Mouse (Mus musculus): Measurements from ENCODE around the gene Atp6v1f. TPM values are rescaled to one million over a fixed set of nuclear protein-coding genes. Genes with fewer than 3 reads are reported as not detected.
A peak's percentile ranks its signal among the peaks of the same experiment; 100 is the strongest.

The Atp6v1f gene
- total RNA-seq (2021): 100 to 1,000 TPM; 105 to 107 TPM

DNA sequence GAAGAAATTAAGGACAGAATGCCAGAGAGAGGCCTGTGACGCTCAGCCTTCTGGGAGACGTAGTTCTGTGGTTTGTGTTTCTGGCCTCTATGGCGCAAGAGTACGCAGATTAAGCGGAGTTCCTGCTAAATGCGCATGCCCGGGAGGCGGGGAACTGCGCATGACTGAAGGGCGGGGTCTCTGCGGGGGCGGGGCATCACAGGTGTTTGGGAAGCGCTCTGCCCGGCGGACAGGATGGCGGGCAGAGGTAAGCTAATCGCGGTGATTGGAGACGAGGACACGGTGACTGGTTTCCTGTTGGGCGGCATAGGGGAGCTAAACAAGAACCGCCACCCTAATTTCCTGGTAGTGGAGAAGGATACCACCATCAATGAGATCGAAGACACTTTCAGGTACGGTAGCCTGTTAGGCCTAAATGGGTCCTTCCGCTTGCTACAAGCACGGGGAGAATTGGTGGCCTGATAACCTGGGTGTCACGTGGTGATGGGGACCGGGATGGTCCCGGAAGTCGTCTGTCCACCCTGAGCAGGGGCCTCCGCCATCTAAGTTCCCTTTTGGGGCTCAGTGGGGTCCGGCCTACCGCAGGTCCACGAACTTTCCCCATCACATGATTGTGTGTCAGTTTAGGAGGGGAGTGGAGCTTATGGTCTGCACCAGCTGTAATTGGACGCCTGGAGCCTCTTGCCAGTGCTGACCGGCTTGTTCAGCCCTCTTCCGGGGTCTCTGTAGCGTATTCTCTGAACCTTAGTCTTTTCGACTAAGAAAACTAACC lies at the start of gene Atp6v1f:
Gene Atp6v1f (plus strand): TSS at position 136 of the 772 bp plus-strand sequence.
- intact Hi-C loops (cut with DNase I): no loop called here
- peak; percentile 88 for DNase-seq

DNA sequence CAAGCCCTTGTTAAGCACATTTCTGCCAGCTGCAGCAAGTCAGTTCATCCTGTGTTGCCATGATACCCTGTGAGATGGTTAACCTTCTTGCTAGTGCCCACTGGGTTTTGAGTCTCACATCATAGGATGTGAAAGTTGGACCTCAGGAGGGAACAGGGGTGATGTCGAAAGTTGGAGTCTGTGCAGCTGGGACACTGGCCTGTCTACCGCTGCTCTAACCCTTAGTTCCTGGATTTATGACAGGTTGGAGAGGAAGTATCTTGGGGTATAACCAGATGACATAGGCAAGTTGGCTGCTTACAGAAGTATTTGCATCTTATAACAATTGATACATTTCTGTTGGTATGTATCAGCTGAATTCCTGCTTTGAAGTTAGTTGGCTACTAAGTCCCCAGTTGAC lies 46.9 kb upstream of the Atp6v1f start:
- DNase-seq: no peak
- intact Hi-C loops (cut with DNase I): no loop called here

DNA sequence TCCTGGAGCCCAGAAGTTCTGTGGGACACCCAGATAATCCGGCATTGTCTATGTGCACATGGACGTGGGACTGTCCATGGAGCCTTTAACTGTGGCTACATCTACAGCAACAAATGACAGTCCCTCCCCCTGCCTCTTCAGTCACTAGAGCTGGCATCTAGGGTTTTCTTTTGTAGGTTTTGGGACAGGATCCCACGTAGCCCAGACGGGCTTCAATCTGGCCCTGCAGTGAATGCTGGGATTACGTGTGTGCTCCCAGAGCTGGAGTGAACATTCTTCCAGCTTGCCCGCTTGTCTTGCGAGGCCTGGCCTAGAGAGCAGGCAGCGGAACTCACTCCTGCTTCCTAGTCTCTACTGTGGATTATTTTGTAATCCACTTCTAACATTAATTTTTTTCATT lies 42.4 kb upstream of the Atp6v1f start:
- intact Hi-C loops (cut with DNase I): no loop called here
- DNase-seq: no peak

DNA sequence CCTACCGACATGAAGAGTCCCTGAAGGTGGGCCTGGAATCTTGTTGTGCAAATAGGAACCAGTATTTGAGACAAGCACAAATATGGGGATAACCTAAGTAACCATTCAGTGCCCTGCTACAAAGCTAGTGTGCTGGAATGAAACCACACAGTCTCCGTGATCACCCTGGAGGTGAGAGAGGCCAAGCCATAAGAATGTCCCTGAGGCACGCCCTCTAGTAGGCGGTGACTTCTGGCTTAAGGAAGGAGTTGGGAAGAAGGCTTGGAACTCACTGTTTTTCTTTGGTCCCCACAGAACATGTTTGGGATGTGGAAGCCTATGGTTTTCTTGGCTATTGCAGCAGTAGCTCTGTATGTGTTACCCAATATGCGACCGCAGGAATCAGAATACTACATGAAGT lies 41.2 kb upstream of the Atp6v1f start:
- no peak for DNase-seq
- intact Hi-C loops (cut with DNase I): no loop called here

DNA sequence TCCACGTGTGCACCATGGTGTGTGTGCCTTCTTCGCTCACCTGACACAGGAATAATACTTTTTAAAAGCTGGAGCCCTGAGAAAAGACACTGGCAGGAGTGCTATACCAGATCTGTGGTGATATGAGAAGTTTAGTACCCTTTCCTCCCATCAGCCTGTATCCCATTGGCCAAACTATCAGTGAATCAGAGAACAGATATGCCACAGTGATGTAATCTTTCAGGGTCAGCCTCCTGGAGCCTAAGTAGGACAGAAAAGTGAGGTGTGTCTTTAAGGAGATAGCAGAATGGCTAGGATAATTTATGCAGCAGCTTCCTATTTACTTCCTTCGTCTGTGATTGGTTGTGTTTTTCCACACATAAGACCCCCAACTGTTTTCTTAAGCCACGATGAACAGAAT lies 39.3 kb upstream of the Atp6v1f start:
- DNase-seq: no peak
- intact Hi-C loops (cut with DNase I): no loop called here

DNA sequence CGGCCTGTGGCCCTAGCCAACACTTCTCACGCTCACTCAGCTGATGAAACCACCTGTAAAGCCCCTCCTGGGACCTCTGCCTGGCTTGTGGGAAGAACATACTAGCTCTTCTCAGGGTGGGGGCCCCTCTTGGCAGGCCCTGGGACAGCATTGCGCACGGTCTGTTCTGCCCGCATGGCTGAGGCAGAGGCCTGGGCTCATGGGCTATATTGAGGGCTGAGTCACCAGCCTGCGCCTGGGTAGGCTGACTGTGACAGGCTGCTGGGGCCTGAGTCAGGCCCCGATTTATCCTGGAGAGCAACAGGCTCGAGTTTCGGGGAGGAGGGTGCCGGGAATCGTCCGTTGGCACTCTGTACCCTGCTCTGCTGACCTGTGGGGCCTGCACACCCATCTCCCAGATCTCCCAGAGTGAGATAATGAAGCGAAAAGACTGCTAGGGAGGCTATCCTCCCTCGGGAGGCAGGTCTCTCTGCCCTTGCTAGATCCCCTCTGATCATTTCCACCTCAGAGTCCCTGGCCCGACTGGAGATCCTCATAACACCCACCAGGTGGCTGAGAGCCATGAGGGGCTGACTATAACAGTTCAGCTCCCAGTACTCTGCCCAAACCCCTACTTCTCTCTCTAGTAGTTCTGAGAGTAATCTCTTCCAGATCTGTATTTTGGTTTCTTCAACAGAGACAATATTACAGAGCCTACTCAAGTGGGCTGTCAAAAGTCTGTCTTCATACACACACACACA lies 36.7 kb upstream of the Atp6v1f start:
- intact Hi-C loops (cut with DNase I): loop anchor here (5.0 kb wide), 1 partner anchor 84 kb away; the partner anchor contains the start of gene Calu
- peak in 1 of 2 experiments; percentile 25 for DNase-seq

DNA sequence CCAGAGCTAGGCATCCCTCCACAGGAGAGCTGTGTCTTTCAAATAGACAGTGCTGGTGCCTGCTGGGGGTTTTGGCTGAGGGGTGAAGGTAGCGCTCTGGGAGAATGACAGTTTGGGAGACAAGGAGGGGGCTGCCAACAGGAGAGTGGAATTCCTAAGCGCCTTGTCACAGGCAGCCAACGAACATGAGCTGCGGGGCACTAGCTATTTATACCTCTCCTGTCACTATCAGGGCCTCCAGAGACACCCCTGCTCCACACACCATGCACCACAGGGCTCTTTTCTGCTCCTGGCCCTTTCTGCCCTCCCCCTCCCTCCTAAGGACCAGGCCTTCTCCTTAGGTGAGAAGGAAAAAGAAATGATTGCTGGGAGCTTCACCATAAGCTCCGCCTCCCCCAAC lies 36.0 kb upstream of the Atp6v1f start:
- DNase-seq: peak; percentile 20 to 37
- intact Hi-C loops (cut with DNase I): loop anchor here (5.0 kb wide), 1 partner anchor 84 kb away; the partner anchor contains the start of gene Calu

DNA sequence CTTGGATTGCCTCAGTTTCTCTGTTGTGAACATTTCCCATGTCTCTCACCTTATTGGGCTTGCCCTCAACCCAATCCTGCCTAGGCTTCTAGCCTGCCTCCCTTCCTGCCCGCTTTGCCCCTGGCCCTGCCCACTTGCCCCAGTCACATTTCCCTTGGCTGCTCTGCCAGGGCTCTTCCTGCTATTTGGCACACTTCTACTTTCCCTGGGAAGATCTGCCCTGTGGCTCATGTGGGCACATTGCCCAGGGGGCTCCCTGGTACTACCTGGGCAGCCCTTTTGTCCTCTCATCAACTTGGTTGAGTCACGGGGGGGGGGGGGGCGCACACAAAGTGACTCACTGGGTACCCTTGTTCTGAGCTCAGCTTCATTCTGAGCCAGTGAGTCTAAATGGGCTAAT lies 35.4 kb upstream of the Atp6v1f start:
- DNase-seq: peak in 1 of 2 experiments; percentile 31
- intact Hi-C loops (cut with DNase I): loop anchor here (5.0 kb wide), 1 partner anchor 85 kb away; the partner anchor contains the start of gene Calu

DNA sequence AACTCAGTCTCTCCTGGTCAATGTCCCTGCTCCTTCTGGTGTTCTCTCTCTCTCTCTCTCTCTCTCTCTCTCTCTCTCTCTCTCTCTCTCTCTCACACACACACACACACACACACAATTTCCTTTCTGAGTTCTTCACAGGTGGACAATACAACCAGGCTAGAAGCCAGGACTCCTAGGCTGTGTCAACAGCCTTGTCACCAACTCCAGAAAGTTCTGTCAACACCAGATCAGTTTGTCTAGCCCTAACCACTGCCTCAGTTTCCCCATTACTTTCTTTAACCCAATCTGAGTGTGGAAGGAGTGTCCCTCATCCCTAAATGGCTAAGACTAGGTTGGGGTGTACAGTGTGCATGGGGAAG lies 34.9 kb upstream of the Atp6v1f start:
- intact Hi-C loops (cut with DNase I): loop anchor here (5.0 kb wide), 1 partner anchor 85 kb away; the partner anchor contains the start of gene Calu
- DNase-seq: no peak

DNA sequence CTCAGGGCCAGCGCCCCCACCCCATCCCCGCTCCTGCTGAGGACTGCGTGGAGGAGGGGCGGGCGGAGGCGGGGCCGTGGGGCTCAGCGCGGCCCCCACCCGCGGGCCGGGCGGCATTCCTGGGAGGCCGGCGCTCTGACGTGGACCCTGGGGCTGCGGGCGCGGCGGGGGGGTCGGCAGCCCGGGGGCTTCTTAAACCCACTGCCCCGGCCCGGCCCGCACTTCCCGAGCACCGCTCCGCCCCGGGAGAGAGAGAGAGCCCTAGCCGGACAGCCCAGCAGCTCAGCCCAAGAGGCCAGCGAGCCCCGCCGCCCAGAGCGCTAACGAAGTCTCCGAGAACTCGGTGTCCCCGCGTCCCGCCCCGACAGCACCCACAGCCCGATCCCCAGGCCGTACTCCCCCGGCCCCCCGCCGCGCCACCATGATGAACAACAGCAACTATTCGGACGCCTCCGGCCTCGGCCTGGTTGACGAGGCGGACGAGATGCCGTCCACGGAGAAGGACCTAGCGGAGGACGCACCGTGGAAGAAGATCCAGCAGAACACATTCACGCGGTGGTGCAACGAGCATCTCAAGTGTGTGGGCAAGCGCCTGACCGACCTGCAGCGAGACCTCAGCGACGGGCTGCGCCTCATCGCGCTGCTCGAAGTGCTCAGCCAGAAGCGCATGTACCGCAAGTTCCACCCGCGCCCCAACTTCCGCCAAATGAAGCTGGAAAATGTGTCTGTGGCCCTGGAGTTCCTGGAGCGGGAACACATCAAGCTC lies 34.3 kb upstream of the Atp6v1f start, which contains the start of gene Flnc:
Gene Flnc (plus strand): TSS at position 219 of the 766 bp plus-strand sequence.
- intact Hi-C loops (cut with DNase I): loop anchor here (5.0 kb wide), 1 partner anchor 86 kb away; the partner anchor contains the start of gene Calu
- peak; percentile 63 to 69 for DNase-seq

DNA sequence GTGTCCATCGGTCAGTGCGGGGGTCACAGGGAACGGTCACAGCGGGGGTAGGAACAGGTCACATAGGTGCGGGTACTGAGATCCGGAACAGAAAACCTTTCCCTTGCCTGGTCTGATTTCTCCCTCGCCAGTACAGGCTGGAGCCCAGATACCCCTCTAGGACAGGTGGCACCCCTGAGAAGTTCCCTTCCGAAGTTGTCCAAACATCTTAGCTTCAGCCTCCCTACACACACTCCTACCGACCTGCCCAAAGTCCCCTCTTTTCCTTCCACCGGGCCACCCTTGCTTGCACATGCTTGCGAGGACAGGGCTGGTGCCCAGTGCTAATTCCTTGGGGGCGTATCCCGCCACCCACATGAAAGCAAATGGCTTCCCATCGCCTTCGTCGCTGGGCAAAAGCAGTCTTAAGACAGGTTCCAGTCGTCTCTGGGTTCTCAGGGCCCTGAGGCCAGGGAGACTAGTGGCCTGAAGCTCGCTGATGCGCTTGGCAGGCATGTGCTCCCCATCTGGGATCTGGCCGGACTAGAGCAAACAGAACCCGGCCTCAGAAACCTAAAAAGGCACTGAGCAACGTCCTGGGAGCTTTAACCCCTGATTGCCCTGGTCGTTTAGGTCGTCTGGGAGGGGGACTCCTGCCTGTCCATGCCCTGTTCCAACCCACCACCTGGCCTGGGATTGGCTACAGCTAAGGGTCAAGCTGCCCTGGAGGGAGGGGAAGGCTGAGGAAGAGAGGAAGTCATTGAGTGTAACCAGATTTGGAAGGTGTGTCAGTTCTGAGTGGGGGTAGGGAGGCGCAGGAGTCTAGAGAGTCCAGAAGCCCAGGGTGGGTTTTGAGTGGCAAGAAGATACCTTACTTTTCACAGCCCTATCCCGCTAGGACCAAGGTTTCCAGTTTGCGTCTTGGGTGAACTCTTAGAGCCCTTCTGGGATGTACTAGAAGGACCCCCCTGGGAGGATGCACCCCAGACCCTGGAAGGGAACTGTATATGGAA lies 33.4 kb upstream of the Atp6v1f start:
- DNase-seq: peak; percentile 59 to 75
- intact Hi-C loops (cut with DNase I): loop anchor here (5.0 kb wide), 1 partner anchor 87 kb away; the partner anchor contains the start of gene Calu

DNA sequence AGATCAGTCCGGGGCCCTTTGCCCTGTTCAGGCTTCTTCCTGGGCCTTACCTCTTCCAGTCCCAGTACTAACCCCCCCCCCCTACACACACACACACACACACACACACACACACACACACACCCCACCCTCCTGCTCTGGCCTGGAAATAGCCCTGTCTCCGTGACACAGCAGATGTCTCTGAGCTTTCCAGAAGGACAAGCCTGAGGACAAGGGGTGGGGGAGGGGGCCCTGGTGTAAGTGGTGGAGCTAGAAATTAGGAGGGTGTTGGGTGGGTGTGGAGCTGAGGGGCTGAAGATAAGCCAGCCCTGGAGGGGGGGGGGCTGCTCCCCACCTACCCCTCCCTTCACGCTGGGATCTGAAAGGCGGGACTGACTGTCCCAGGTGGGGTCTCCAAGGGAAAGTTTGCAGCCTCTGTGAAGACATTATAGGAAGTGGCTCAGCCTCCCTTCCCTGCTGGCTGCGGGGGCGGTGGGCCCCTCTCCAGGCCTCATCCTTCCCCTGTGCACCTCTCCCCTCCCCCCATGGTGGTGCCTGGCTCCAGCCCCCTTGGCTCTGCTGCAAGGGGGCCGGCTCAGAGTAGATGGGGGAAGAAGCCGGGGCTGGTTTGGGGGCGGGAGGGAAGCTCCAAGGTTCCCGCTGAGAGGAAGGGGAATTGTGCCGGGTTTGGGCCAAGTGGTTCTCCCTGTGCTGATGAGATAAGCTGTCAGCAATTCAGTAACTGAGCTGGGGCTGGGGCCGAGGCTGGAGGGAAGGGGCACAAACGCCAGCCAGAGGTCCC lies 32.4 kb upstream of the Atp6v1f start:
- DNase-seq: peak; percentile 43 to 58
- intact Hi-C loops (cut with DNase I): loop anchor here (5.0 kb wide), 2 partner anchors 73 to 88 kb away; partner anchors contain the start of gene Calu

DNA sequence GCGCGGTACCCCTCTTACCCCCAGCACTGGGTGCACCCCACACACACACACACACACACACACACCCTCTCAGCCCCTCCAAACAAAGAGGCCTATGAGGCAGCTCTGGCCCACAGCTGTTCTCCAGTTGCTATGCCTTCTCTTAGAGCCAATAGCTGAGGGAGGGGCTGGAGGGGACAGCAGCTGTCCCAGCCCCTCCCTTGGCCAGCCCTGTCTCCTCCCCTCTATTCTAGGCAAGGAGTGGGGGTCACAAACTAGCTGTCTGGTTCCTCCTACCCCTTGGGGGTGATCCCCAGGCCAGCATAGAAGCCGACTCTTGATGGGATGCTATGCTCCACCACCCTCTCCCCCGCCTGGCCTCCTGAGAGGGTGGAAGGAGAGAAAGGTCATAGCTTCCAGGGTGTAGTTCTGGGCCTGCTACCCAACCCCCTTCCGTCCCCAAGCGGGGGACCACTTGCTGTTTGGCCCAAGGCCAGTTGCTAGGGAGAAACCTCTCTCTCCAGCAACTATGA lies 31.5 kb upstream of the Atp6v1f start:
- intact Hi-C loops (cut with DNase I): loop anchor here (5.0 kb wide), 1 partner anchor 74 kb away; no protein-coding TSS in a partner anchor
- peak; percentile 40 to 58 for DNase-seq

DNA sequence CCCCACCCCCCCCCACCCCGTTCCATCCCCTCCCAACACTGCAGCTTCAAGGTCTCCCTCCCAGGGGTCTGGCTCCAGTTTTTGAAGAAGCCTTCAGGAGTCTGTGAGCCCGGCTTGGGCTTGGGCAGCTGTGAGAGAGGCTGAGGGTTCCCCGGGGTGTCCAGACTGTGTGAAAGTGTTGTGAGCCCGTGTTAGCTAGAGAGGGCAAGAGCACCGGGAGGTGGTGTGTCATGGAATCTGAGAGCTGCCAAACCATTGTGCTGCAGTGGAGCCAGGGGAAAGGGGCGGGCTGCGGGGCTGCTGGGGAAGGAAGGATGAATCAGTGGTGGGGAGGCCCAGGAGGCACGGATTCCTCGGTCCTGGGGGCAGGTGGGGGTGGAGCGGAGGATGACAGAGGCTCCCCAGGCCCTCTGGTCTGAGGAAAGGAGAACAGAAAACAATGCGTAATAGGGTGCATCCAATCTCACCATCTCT lies 31.0 kb upstream of the Atp6v1f start:
- intact Hi-C loops (cut with DNase I): loop anchor here (5.0 kb wide), 1 partner anchor 74 kb away; no protein-coding TSS in a partner anchor
- DNase-seq: peak; percentile 66 to 71

DNA sequence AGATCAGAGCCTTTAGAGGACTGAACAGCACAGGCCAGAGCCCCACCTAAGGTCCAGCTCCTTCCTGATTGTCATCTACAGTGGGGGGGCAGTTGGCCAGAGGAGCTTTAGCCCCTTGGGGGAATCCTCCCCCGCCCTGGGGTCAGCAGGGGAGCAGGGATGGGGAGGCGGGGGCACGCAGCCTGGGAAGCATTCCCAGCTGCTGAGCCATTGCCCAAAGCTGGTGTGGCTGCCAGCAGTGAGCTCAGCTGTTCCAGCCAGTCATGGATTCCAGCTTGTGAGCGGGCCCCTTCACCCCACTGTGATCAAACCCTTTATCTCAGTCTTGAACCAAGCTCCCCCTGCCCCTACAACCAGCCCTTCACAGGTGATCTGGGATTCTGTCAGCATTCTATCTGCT lies 28.3 kb upstream of the Atp6v1f start:
- intact Hi-C loops (cut with DNase I): loop anchor here (5.0 kb wide), 1 partner anchor 77 kb away; no protein-coding TSS in a partner anchor
- DNase-seq: peak; percentile 35 to 56

DNA sequence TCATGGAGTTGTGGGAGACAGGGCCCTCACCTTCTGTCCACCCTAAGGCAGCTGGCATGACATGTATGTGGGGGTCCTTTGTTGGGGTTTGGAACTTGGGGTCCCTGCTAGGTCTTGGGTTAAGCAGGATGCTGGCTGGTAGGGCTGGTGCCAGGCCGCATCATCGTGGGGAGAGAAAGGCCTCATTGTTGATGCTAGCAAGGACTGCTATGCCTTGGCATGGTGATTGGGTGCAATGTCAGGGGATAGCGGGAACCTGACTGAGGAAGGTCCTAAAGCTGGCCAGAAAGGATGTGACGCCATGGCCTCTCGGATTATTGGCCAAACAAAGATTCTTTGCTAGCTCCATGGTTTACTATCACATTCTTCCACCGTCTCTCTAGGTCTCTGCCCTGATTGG lies 27.7 kb upstream of the Atp6v1f start:
- intact Hi-C loops (cut with DNase I): loop anchor here (2.0 to 5.0 kb wide), 2 partner anchors 23 to 77 kb away; no protein-coding TSS in a partner anchor
- DNase-seq: no peak

DNA sequence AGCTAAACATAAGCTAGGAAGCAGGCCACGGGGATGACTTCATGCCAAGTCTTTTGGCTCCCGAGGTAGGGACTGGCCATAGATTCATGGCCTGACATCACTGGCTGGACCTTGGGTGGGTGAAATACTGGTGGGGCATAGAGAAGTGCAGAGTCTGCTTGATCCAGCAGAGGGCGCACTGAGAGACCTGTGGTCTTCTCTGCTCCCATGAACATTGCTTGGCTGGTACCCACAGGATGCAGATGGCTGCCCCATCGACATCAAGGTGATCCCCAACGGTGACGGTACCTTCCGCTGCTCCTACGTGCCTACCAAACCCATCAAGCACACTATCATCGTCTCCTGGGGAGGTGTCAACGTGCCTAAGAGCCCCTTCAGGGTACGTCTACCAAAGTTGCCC lies 22.7 kb upstream of the Atp6v1f start:
- intact Hi-C loops (cut with DNase I): no loop called here
- peak; percentile 37 to 50 for DNase-seq

DNA sequence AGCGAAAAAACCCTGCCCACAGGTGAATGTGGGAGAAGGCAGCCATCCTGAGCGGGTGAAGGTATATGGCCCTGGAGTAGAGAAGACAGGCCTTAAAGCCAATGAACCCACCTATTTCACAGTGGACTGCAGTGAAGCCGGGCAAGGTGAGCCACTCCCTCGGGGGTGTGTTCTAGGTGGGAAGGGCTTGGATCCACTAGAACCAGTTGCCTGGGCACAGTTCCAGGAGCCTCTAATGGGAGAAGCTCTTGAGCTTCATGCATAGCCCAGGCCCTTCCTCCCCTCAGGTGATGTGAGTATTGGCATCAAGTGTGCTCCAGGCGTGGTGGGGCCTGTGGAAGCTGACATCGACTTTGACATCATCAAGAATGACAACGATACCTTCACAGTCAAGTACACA lies 22.2 kb upstream of the Atp6v1f start:
- no peak for DNase-seq
- intact Hi-C loops (cut with DNase I): no loop called here
